Mouse (Mus musculus) heart, embryonic 11.5 days (tissue): ENCODE measurements around the gene Dcbld1. TPM values are rescaled to one million over a fixed set of nuclear protein-coding genes. Genes with fewer than 3 reads are reported as not detected.

Experiments used
- ATAC-seq: fragments of 200-750 bp; cut with Nextera tagmentation; replicated peaks from 2 replicates; pipeline ENCODE4 v1.8.0; 2017; ENCODE audit warnings: moderate library complexity; ENCODE audit not compliant: insufficient number of reproducible peaks, low FRiP score, low TSS enrichment
- H3K27ac ChIP-seq: fragments of 300-500 bp; sonication (generic); 2 replicates; pipeline ENCODE4 v1.5.1; 2014; ENCODE audit warnings: mild to moderate bottlenecking, low read depth, low read length
- H3K27me3 ChIP-seq: fragments of 300-500 bp; sonication (generic); 2 replicates; pipeline ENCODE4 v1.6.1; 2014; ENCODE audit warnings: mild to moderate bottlenecking, low read length, mixed read lengths; ENCODE audit not compliant: control insufficient read depth, insufficient read depth
- H3K36me3 ChIP-seq: fragments of 300-500 bp; sonication (generic); 2 replicates; pipeline ENCODE4 v1.6.1; 2014; ENCODE audit warnings: mild to moderate bottlenecking, low read length, moderate library complexity, mixed read lengths; ENCODE audit not compliant: control insufficient read depth, insufficient read depth
- H3K4me1 ChIP-seq: fragments of 300-500 bp; sonication (generic); 2 replicates; pipeline ENCODE4 v1.6.1; 2014; ENCODE audit warnings: low read length; ENCODE audit not compliant: control insufficient read depth, insufficient read depth
- H3K4me2 ChIP-seq: fragments of 300-500 bp; sonication (generic); 2 replicates; pipeline ENCODE4 v1.6.1; 2014; ENCODE audit warnings: mild to moderate bottlenecking, moderate library complexity
- H3K4me3 ChIP-seq: fragments of 300-500 bp; sonication (generic); 2 replicates; pipeline ENCODE4 v1.5.1; 2014; ENCODE audit warnings: low read depth, low read length
- H3K9ac ChIP-seq: fragments of 300-500 bp; sonication (generic); 2 replicates; pipeline ENCODE4 v1.6.1; 2014; ENCODE audit warnings: mild to moderate bottlenecking, low read depth, low read length, moderate library complexity
- H3K9me3 ChIP-seq: fragments of 300-500 bp; sonication (generic); replicated peaks from 2 replicates; pipeline ENCODE4 v1.6.1; 2016; ENCODE audit warnings: low read length; ENCODE audit not compliant: control insufficient read depth
- WGBS: fragments of 180-500 bp; shearing (Covaris S2); extraction: QIAGEN DNeasy Blood & Tissue Kit; methylation state at CpG from one replicate; pipeline ENCODE4 v1.1.7; 2014; ENCODE audit not compliant: insufficient replicate concordance; 5-methylcytosine and 5-hydroxymethylcytosine counted together
- polyA plus RNA-seq: library from polyadenylated mRNA; unstranded; fragments of >200 nt; fragmentation: Nextera tagmentation; extraction: Ambion mirVana; gene quantifications from 2 replicates; pipeline ENCODE4 v1.2.1, GENCODE M21; 2014

Dcbld1 gene
- polyA plus RNA-seq, 1 experiment from 2014 or later: 6.8 TPM

DNA sequence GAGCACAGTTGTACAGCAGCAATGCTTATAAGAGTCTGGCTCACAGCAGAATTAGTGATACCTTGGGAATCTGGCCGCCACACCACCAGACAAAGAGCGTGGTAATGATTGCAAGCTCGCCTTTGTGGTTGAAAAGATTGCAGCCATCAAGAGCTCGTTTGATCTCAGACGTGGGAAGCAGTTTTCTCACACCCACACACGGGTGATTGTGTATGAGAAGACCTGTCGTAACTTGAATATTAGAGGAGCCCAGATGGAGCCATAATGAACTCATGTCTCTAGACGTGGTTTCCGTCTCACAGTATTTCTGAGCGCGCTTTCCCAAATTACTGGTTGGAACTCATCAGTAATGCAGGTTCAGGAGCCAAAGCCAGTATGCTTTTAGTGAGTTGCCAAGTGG, 20.0 kb downstream of the Dcbld1 start:
- 82% methylated on average over 11 of the region's 11 CpGs for WGBS
- no peak for ATAC-seq
- Histone ChIP-seq H3K27ac (no peak overlapping the region), H3K4me1 (no peaks in the 10 kb centered on the region), H3K4me3 (no peak overlapping the region), H3K36me3 (no peaks in the 10 kb centered on the region), H3K9me3 (no peaks in the 10 kb centered on the region), H3K27me3 (no peaks in the 10 kb centered on the region), H3K4me2 (no peak overlapping the region), H3K9ac (no peak overlapping the region)

DNA sequence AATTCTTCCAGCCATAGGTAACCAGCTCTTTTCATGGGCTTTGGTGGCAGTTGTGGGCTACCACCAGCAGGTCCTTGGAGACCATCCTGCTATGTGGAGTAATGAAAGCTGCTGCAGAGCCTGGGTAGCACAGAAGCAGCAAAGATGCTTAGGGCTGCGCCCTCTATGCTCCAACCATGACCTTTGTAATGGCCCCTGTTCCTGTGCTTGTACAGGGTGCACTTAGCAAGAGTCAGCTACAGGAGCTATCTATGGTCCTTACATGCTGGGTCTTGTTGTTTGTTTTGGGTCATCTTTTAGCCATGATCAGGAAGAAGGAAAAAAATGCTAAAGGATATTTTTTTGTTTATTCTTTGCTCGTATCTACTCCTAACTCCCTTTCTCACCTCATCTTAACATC, 24.3 kb downstream of the Dcbld1 start:
- H3K36me3 ChIP-seq: no peaks in the 10 kb centered on the region
- H3K27ac ChIP-seq: no peak overlapping the region
- H3K4me1 ChIP-seq: no peaks in the 10 kb centered on the region
- no peak for ATAC-seq
- H3K4me3 ChIP-seq: no peak overlapping the region
- no peak overlapping the region for H3K9ac ChIP-seq
- no peak overlapping the region for H3K4me2 ChIP-seq
- H3K9me3 ChIP-seq: no peaks in the 10 kb centered on the region
- no peaks in the 10 kb centered on the region for H3K27me3 ChIP-seq
- WGBS: 75% methylated on average over 2 of the region's 2 CpGs

DNA sequence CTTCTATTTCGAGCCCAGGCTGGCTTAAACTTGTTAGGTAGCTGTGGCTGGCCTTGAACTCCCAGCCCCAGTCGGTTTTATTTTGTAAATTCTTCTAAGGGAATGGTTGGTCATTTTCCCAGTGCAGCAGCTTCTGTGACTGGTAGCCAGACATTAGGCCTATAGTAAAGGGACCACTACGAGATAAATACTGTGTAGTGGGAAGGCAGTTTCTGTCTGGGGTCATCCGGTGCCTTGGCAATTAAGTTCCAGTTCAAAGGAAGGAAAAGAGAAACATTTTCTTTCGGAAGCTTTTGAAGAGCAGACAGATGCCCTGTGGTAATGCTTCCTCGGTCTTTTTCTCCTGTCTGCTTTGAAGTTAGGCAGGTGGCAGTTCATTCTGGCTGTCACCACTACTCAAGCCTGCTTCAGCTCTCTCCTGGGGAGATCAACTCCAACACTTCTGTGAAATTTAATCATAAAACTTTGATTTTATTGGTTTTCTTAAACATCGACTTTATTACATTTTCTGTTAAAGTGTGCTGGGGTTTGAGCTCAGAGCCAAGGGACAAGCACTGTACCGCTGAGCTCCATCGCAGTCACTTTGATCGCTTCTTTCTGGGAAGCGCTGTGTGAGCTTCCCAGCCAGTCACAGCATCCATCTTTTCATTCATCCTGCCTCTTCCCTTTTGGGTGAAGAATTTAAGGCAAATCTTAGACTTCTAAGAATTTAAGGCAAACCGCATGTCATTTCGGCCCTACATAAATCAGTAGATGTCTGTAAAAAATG, 24.9 kb downstream of the Dcbld1 start:
- no peak for ATAC-seq
- 66% methylated on average over 13 of the region's 13 CpGs for WGBS
- no peak overlapping the region for H3K4me2 ChIP-seq
- H3K36me3 ChIP-seq: no peaks in the 10 kb centered on the region
- H3K9me3 ChIP-seq: no peaks in the 10 kb centered on the region
- H3K9ac ChIP-seq: no peak overlapping the region
- no peaks in the 10 kb centered on the region for H3K4me1 ChIP-seq
- H3K27me3 ChIP-seq: no peaks in the 10 kb centered on the region
- no peak overlapping the region for H3K27ac ChIP-seq
- no peak overlapping the region for H3K4me3 ChIP-seq

DNA sequence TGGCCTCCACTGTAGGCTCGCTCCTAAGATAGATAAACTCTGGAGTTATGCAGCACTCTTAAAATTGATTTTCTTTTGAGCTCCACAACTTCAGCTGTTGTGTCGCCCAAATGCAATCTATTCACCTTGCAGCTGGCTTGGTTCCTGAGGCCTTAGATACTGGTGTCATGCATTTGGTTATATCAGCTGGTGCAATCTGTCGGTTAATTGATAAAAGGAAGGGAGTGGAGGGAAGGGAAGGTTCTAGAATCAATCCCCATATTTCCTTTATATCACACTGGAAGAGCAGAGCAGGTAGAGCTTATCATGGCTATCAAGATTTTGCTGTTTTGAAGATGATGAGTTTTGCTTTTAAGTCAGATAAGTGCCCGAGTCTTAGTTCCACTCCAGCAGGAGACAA, 26.8 kb downstream of the Dcbld1 start:
- no peak for ATAC-seq
- 83% methylated on average over 4 of the region's 4 CpGs for WGBS
- Histone ChIP-seq H3K4me3 (no peak overlapping the region), H3K27ac (no peak overlapping the region), H3K4me1 (no peaks in the 10 kb centered on the region), H3K27me3 (no peaks in the 10 kb centered on the region), H3K9ac (no peak overlapping the region), H3K9me3 (no peaks in the 10 kb centered on the region), H3K4me2 (no peak overlapping the region), H3K36me3 (no peaks in the 10 kb centered on the region)

GRCm38 (mm10) chr10:52264162-52264561, 30.7 kb downstream of the Dcbld1 start:
- Histone ChIP-seq H3K9ac (no peak overlapping the region), H3K36me3 (no peaks in the 10 kb centered on the region)

DNA sequence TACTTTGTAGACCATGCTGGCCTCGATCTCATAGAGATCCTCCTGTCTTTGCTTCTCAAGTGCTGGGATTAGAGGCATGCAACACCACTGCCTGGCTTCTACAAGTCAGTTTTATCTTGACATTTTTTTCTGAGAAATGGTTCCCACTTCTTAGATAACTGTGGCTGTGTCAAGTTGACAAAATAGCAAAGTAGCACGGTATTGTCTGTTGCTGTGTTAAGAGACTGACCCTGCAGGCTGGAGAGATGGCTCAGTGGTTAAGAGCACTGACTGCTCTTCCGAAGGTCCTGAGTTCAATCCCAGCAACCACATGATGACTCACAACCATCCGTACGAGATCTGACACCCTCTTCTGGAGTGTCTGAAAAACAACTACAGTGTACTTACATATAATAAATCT, 35.5 kb downstream of the Dcbld1 start:
- Histone ChIP-seq H3K9ac (no peak overlapping the region), H3K4me2 (no peak overlapping the region), H3K4me3 (no peak overlapping the region), H3K27ac (no peak overlapping the region), H3K9me3 (no peaks in the 10 kb centered on the region), H3K36me3 (no peaks in the 10 kb centered on the region), H3K4me1 (no peaks in the 10 kb centered on the region), H3K27me3 (no peaks in the 10 kb centered on the region)
- 67% methylated on average over 5 of the region's 5 CpGs for WGBS
- no peak for ATAC-seq

More at GRCm38 (mm10) chr10:52264162-52264561, 30.7 kb downstream of the Dcbld1 start:
- Histone ChIP-seq H3K4me2 (no peak overlapping the region), H3K27ac (no peak overlapping the region), H3K4me1 (no peaks in the 10 kb centered on the region), H3K4me3 (no peak overlapping the region), H3K9me3 (no peaks in the 10 kb centered on the region), H3K27me3 (no peaks in the 10 kb centered on the region)
- ATAC-seq: no peak
- WGBS: 88% methylated on average over 5 of the region's 5 CpGs

DNA sequence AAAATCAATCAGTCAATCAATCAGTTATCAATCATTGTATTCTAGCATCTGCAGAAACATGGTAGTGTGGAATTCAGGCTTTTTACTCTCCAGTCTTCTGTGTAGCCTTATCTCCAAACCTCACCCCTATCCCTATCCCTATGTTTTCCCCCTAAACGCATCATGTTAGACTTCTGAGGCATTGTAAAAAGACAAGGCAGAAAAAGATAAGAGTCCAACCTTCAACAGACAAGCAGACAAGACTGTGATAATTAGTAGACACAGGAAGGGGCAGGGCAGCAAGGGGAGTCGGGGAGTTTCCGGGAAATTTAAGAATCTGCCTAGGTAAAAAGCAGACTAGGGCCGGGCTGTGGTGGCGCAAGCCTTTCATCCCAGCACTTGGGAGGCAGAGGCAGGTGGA, 38.0 kb downstream of the Dcbld1 start:
- no peaks in the 10 kb centered on the region for H3K36me3 ChIP-seq
- H3K27ac ChIP-seq: no peak overlapping the region
- H3K4me1 ChIP-seq: no peaks in the 10 kb centered on the region
- no peak overlapping the region for H3K9ac ChIP-seq
- ATAC-seq: no peak
- H3K27me3 ChIP-seq: no peaks in the 10 kb centered on the region
- H3K9me3 ChIP-seq: no peaks in the 10 kb centered on the region
- H3K4me2 ChIP-seq: no peak overlapping the region
- 55% methylated on average over 5 of the region's 5 CpGs for WGBS
- no peak overlapping the region for H3K4me3 ChIP-seq

DNA sequence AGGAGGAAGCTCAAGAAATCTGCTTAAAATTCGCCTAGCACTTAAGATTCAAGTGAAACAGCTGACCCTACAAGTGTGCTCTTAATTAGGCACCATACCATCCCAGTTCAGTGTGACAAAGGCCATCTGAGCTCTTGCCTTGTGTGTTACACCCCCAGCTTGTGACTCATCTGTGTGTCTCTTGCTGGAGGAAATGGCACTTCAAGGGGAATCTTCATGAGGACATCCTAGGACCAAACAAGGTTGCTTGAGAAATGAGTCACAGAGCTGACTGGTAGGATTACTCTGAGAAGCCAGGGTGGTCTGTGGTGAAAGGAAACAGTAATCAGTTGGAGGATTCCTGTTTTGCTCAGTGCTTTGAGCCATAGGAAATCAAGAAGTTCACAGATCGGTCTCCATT, 39.6 kb downstream of the Dcbld1 start:
- no peak for ATAC-seq
- Histone ChIP-seq H3K36me3 (no peaks in the 10 kb centered on the region), H3K27ac (no peak overlapping the region), H3K4me3 (no peak overlapping the region), H3K9ac (no peak overlapping the region), H3K4me1 (peaks cover under 1% of the 10 kb centered on the region; the same call in 1 of the 2 replicates), H3K27me3 (no peaks in the 10 kb centered on the region), H3K4me2 (no peak overlapping the region), H3K9me3 (no peaks in the 10 kb centered on the region)
- 58% methylated on average over 2 of the region's 2 CpGs for WGBS
